Mouse (Mus musculus) effector memory CD4-positive, alpha-beta T cell, adult 7 months (primary cell): ENCODE results near the gene G3bp2. TPM values are rescaled to one million over a fixed set of nuclear protein-coding genes. Genes with fewer than 3 reads are reported as not detected.

Experiments used
- polyA plus RNA-seq: library from polyadenylated mRNA; unstranded; fragments of 100-300 nt; shearing (Covaris generic); gene quantifications from one replicate; pipeline ENCODE4 v1.2.1, GENCODE M21; 2017

Gene G3bp2
- polyA plus RNA-seq: 191 TPM

DNA sequence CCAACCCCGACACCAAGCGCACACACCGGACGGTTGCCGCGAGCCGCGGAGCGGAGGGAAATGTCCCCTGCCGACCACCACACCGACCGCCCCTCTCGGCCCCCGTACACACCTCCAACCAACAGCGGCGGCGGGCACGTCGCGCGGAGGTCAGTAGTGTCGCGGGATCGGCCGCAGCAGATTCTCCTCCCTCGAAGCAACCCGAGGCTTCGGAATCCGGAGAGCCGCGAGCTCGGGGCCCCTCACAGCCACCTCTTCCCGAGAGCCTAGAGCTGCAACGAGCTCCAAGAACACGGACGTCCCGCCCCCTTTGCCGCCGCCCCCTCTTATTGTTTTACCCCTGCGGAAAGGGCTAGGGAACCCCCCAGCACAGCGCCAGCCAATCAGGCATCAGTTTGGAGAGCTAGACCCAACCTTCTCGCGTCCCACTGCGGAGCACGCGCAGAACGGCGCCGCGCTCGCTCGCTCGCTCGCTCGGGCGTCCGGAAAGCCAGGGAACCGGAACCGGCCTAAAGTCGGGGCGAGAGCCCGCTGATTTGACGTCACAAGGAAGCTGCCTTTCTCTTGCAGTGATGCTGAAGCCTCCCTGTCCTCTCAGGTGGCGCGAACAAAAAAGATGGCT lies at the start of gene G3bp2:
Gene G3bp2, minus strand, starts transcription at position 303 of the 622 bp plus-strand sequence.

DNA sequence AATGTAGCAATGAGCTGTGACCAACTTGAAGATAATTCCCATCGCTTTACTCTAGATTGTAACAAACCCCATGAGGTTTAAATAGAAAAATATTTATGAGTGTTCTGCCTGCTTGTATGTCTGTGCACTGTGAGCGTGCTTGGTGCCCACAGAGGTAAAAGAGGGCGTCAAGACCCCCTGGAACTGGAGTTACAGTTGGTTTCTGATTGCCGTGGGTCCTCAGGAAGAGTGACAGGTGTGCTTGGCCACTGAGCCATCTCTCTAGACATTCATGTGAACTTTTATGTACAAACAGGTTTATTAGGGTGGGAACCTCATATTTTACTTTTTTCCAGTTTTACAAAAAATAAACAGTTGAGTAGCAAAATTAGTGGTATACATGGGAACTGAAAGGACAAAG lies 39.7 kb downstream of the G3bp2 start, which contains the start of gene Cdkl2:
Gene Cdkl2, minus strand, starts transcription at position 101 of the 400 bp plus-strand sequence.

Other genes with a start within 250 kb of the G3bp2 start
- 107 TPM for gene Rchy1, start 120.7 kb downstream of the G3bp2 start, polyA plus RNA-seq
- gene Odaph, start 96.2 kb downstream of the G3bp2 start, polyA plus RNA-seq: not detected
- gene Cdkl2, start 39.8 kb downstream of the G3bp2 start, polyA plus RNA-seq: 3.8 TPM
- gene Uso1, start 54.2 kb upstream of the G3bp2 start, polyA plus RNA-seq: 44.1 TPM
- not detected for gene U90926, start 131.7 kb upstream of the G3bp2 start, polyA plus RNA-seq
- 0.17 TPM for gene Ppef2, start 172.6 kb upstream of the G3bp2 start, polyA plus RNA-seq
- 15.2 TPM for gene Naaa, start 194.5 kb upstream of the G3bp2 start, polyA plus RNA-seq
- gene Sdad1, start 226.8 kb upstream of the G3bp2 start, polyA plus RNA-seq: 51.3 TPM
- not detected for gene Cxcl9, start 244.4 kb upstream of the G3bp2 start, polyA plus RNA-seq
- 2.8 TPM for gene Art3, start 248.1 kb upstream of the G3bp2 start, polyA plus RNA-seq